Mouse (Mus musculus): ENCODE results near the gene Sardh. TPM values are rescaled to one million over a fixed set of nuclear protein-coding genes. Genes with fewer than 3 reads are reported as not detected.

The Sardh gene
- total and polyA plus RNA-seq, 3 experiments, result 0.13 TPM; not detected in 2

GRCm38 (mm10) chr2:27183734-27184133 lies 64.4 kb downstream of the Sardh start:
- Histone ChIP-seq H3K27ac (ENCODE audit: insufficient read depth, low read depth) (no peak overlapping the region), H3K4me2 (ENCODE audit: insufficient read depth, low read depth, poor library complexity, severe bottlenecking) (no peak overlapping the region), H3K9ac (ENCODE audit: insufficient read depth, low read depth) (no peak overlapping the region), H3K79me2 (replicated peaks; ENCODE audit: control insufficient read depth, extremely low read depth, insufficient read depth, poor library complexity, severe bottlenecking) (no peaks in the 10 kb centered on the region), H3K4me3 (replicated peaks in 1 of 3; ENCODE audit: low read depth in 2 of 3, low read length in 2 of 3, poor library complexity in 1 of 3) (no peak overlapping the region), H3K4me1 (ENCODE audit: control insufficient read depth in 1 of 2, insufficient read depth in 2 of 2) (peaks cover 4 to 16% of the 10 kb centered on the region in 2 experiments; a peak in 3 of 4 replicates), H3K27me3 (replicated peaks) (peaks cover 86% of the 10 kb centered on the region), H3K9me3 (replicated peaks; ENCODE audit: low read length) (no peaks in the 10 kb centered on the region), H3K36me3 (replicated peaks in 1 of 2; ENCODE audit: control insufficient read depth in 1 of 2, insufficient read depth in 1 of 2, low read length in 1 of 2) (no peaks in the 10 kb centered on the region)
- DNase-seq (ENCODE audit: extremely low read depth), result no peak
- in situ Hi-C loops (cut with MboI; ENCODE audit: low pct_ligation_motif_present, low pct_unique_long_range_greater_than_20kb, low sequenced_read_pairs), result no loop called here
- TF ChIP-seq KAT2A (IDR thresholded peaks at IDR 0.05; ENCODE audit: insufficient replicate concordance, low read length), result no peak
- TF ChIP-seq JUND (conservative IDR thresholded peaks at IDR 0.05; ENCODE audit: low read depth, low read length), result no peak
- TF ChIP-seq ETS1 (conservative IDR thresholded peaks at IDR 0.05; ENCODE audit: low read depth, low read length), result no peak
- no peak for TF ChIP-seq PAX5 (IDR thresholded peaks at IDR 0.05; ENCODE audit: low read length)
- dilution Hi-C loops (cut with MboI; ENCODE audit: extremely low pct_ligation_motif_present, extremely low pct_unique_long_range_greater_than_20kb, low sequenced_read_pairs), result no loop called here

GRCm38 (mm10) chr2:27181907-27182306 lies 66.2 kb downstream of the Sardh start:
- peaks cover 92% of the 10 kb centered on the region for H3K27me3 ChIP-seq (replicated peaks)
- H3K4me2 ChIP-seq (ENCODE audit: insufficient read depth, low read depth, poor library complexity, severe bottlenecking), result no peak overlapping the region
- no peaks in the 10 kb centered on the region for H3K4me1 ChIP-seq (ENCODE audit: control insufficient read depth in 1 of 2, insufficient read depth in 2 of 2)
- TF ChIP-seq SMC3 (IDR thresholded peaks at IDR 0.05; ENCODE audit: low read depth, low read length), result no peak
- TF ChIP-seq HCFC1 (IDR thresholded peaks at IDR 0.05; ENCODE audit: low read depth, low read length), result no peak
- TF ChIP-seq ZNF384 (IDR thresholded peaks at IDR 0.05; ENCODE audit: low read depth, low read length), result no peak
- TF ChIP-seq JUN (IDR thresholded peaks at IDR 0.05; ENCODE audit: insufficient read depth, low read depth, low read length), result no peak
- TF ChIP-seq KAT2A (IDR thresholded peaks at IDR 0.05; ENCODE audit: insufficient replicate concordance, low read length), result no peak
- TF ChIP-seq E2F4 (IDR thresholded peaks at IDR 0.05; ENCODE audit: insufficient replicate concordance, low read depth, low read length), result no peak
- no peak for TF ChIP-seq NRF1 (IDR thresholded peaks at IDR 0.05; ENCODE audit: low read depth, low read length)
- TF ChIP-seq MXI1 (IDR thresholded peaks at IDR 0.05; ENCODE audit: low read depth, low read length), result no peak
- no peak for TF ChIP-seq SIN3A (IDR thresholded peaks at IDR 0.05; ENCODE audit: low read length)
- TF ChIP-seq CHD1 (IDR thresholded peaks at IDR 0.05; ENCODE audit: low read depth, low read length), result no peak
- no peak for TF ChIP-seq UBTF (IDR thresholded peaks at IDR 0.05; ENCODE audit: low read depth, low read length)
- TF ChIP-seq USF2 (conservative IDR thresholded peaks at IDR 0.05; ENCODE audit: low read depth, low read length), result no peak
- TF ChIP-seq ZKSCAN1 (IDR thresholded peaks at IDR 0.05; ENCODE audit: borderline replicate concordance, low read depth, low read length), result no peak
- TF ChIP-seq POLR2A (IDR thresholded peaks at IDR 0.05; ENCODE audit: low read depth, low read length), result no peak
- TF ChIP-seq TCF12 (IDR thresholded peaks at IDR 0.05; ENCODE audit: low read depth, low read length), result no peak
- TF ChIP-seq MAX (IDR thresholded peaks at IDR 0.05; ENCODE audit: low read length), result no peak
- no peak for TF ChIP-seq ELF1 (IDR thresholded peaks at IDR 0.05; ENCODE audit: low read depth, low read length)
- H3K27ac ChIP-seq (ENCODE audit: insufficient read depth, low read depth), result no peak overlapping the region
- DNase-seq (ENCODE audit: extremely low read depth), result no peak
- dilution Hi-C loops (cut with MboI; ENCODE audit: extremely low pct_ligation_motif_present, extremely low pct_unique_long_range_greater_than_20kb, low sequenced_read_pairs), result no loop called here
- H3K9ac ChIP-seq (ENCODE audit: insufficient read depth, low read depth), result no peak overlapping the region
- H3K36me3 ChIP-seq (replicated peaks in 1 of 2; ENCODE audit: control insufficient read depth in 1 of 2, insufficient read depth in 1 of 2, low read length in 1 of 2), result no peaks in the 10 kb centered on the region
- H3K4me3 ChIP-seq (replicated peaks in 1 of 3; ENCODE audit: low read depth in 2 of 3, low read length in 2 of 3, poor library complexity in 1 of 3), result no peak overlapping the region
- no peaks in the 10 kb centered on the region for H3K79me2 ChIP-seq (replicated peaks; ENCODE audit: control insufficient read depth, extremely low read depth, insufficient read depth, poor library complexity, severe bottlenecking)
- H3K9me3 ChIP-seq (replicated peaks; ENCODE audit: low read length), result no peaks in the 10 kb centered on the region
- in situ Hi-C loops (cut with MboI; ENCODE audit: low pct_ligation_motif_present, low pct_unique_long_range_greater_than_20kb, low sequenced_read_pairs), result no loop called here
